Mouse (Mus musculus): ENCODE results near the gene Mgmt. TPM values are rescaled to one million over a fixed set of nuclear protein-coding genes. Genes with fewer than 3 reads are reported as not detected.

The Mgmt gene
- total RNA-seq (2015; ENCODE audit: low replicate concordance) = not detected in 2 replicates
- total RNA-seq (2017; ENCODE audit: low replicate concordance) = 0.28 and 0.43 TPM in 2 replicates

DNA sequence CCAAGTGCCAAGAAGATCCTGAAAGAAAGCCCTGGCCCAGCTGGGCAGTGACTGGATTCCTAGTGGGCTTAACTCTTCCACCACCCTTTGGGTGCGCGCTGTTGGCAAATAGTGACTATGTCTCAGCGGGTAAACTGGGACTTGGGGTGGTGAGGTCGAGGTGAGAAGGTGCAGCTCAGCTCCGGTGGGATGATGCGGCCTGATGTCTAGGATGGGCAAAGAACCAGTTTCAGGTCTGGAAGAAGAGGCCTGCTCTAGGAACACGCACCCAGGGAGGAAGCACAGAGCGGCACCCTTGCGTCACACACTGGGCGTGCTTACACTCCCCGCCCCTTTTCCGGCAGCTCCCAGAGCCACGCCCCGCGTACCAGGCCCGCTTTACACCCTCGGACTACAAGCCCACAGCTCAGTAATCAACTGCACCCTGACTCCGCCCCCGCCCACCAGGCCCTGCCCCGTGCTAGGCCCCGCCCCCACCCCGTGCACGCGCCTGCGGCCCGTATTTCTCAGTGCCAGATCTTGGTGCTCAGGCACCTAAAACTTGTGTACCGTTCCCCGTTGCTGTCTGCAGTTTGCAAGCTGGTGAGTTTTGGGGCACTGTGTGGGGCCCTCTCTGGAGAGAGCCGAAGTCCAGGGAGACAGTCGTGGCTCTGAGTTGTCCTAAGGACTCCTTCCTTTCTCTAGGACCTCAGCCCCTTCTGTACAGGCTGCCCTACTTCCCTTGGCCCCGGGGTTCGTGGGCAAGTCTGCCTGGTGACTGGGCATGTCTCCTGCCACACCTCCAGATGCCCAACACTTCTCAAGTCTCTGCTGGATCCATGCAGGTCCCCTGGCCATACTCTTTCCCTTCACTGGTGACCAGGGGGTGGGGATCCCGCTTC is at the start of gene Mgmt:
Mgmt (plus strand) TSS at position 509 of the 881 bp plus-strand sequence.
- ATAC-seq (replicated peaks; ENCODE audit: low FRiP score, poor library complexity, severe bottlenecking) = peak; percentile 97

- ATAC-seq (replicated peaks; ENCODE audit: low FRiP score, poor library complexity, severe bottlenecking) = no peak
Measured at GRCm38 (mm10) chr7:136844835-136845234, 49.6 kb upstream of the Mgmt start.

- no peak for ATAC-seq (replicated peaks; ENCODE audit: low FRiP score, poor library complexity, severe bottlenecking)
Measured at GRCm38 (mm10) chr7:136845321-136845720, 49.1 kb upstream of the Mgmt start.

DNA sequence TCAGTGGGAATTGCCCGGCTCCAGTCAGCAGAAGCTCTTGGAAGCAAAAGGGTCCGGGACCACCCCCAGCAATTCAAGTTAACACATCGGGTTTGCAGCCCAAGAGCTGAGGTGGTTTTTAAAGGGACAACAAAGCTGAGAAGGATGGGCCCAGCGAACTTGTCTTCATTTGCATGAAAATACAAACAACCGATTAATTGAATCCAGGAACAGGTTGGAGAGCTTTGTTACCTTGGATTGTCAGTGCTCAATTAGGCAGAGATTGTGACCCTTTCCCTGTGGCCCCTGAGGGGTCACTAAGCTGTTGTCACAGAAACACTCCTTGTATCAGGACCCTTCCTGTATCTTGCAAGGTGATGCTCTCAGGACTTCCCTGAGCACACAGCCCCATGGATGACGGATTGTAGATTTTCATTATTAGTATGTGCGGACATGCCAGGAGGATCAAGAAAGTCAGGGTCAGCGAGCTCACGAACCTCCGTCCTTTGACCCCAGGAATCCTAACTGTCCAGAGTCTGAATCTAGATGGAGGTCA is 48.3 kb upstream of the Mgmt start:
- no peak for ATAC-seq (replicated peaks; ENCODE audit: low FRiP score, poor library complexity, severe bottlenecking)

GRCm38 (mm10) chr7:136847601-136848000 is 46.8 kb upstream of the Mgmt start:
- no peak for ATAC-seq (replicated peaks; ENCODE audit: low FRiP score, poor library complexity, severe bottlenecking)

- ATAC-seq (replicated peaks; ENCODE audit: low FRiP score, poor library complexity, severe bottlenecking) = no peak
Measured at GRCm38 (mm10) chr7:136848761-136849160, 45.7 kb upstream of the Mgmt start.

DNA sequence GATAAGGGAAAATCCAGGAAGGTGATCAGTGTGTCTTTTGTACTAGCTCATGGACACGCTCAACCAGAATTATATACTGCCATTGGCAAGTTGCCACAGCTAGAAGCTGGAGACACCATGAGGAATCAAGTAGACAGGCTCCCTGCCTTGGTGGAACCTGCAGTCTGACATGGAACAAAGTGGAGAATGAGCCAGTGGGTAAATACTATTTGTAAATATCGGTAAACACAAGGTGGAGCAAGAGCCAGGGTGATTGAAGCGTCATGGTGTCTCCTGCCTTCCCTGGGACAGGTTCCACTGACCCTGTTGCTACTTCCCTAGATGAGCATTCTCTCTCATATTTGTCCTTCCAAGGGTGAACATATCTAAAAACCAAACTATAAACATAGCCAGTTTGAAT is 44.6 kb upstream of the Mgmt start:
- no peak for ATAC-seq (replicated peaks; ENCODE audit: low FRiP score, poor library complexity, severe bottlenecking)

GRCm38 (mm10) chr7:136850339-136850738 is 44.1 kb upstream of the Mgmt start:
- no peak for ATAC-seq (replicated peaks; ENCODE audit: low FRiP score, poor library complexity, severe bottlenecking)

GRCm38 (mm10) chr7:136851946-136852345 is 42.5 kb upstream of the Mgmt start:
- ATAC-seq (replicated peaks; ENCODE audit: low FRiP score, poor library complexity, severe bottlenecking) = no peak

- ATAC-seq (replicated peaks; ENCODE audit: low FRiP score, poor library complexity, severe bottlenecking) = no peak
Measured at GRCm38 (mm10) chr7:136852721-136853120, 41.7 kb upstream of the Mgmt start.

DNA sequence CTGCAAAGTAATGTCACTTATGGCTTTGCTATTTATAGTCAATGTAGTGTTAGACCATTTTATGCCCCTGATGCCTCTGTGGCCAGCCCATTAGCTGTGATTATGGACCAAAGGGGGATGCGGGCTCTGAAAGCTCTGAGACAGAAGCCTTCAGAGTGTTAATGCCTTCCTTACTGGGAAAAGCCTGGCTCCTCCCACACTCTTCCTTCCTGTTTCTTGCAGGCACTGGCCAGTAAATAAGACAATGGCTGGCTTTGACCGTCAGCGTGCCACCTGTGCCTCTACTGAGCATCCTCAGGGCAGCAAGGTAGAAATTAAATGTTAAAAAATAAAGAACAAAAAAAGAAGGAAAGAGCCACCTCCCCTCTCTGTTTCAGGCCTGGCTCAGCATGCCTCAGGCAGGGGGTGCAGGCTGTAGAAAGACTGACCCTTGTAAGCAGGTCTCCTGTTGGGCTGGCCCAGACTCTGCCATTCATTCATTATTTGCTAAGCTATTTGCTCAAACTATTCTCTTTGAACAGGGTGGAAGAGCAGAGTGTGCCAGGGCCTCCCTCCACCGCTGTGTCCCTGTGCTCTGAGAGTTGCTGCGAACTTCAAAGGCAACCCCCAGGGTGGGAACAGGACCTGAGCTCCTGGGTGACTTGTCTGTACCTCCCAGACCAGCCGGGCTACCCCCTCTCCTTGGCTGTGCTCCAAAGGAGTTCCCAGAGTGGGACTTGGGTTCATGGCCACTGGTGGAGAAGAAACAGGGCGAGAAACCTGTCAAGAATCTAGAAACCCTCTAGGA is 29.5 kb upstream of the Mgmt start:
- no peak for ATAC-seq (replicated peaks; ENCODE audit: low FRiP score, poor library complexity, severe bottlenecking)

DNA sequence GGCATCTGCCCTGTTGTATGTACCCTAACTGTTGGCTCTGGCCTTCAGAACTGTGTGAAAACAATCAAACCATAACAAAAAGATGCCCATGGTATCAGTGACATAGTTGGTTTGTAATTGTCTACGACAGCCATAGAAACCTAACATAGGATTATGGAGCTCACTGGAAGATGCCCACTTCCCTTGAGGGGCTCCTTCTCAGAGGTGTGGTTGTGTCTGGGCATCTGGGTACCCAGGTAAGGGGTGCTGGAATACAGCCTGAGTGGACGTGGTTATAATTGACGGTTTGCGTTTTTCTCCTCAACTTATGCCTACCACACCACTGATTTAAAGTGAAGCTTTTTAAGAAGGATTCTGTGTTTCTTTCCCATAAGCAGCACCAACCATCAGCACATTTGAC is 28.5 kb upstream of the Mgmt start:
- ATAC-seq (replicated peaks; ENCODE audit: low FRiP score, poor library complexity, severe bottlenecking) = no peak

DNA sequence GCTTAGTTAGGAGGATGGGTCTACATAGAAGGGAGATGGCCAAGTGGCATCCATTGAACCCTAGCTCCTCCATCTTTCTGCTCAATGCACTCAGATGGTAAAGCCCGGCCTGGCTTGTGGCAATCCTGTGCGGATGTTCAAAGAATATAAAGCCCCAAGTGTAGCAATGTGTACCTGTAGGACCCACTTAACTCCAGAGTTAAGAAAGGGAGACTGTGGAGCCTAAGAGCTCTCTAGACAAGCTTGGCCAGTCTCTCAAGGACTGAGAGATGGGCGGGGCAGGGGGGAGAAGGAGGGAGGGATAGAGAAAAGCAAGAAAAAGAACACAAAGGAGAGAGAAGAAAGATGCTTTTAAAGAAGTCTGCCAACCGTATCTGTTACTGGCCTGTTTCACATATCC is 27.9 kb upstream of the Mgmt start:
- no peak for ATAC-seq (replicated peaks; ENCODE audit: low FRiP score, poor library complexity, severe bottlenecking)

GRCm38 (mm10) chr7:136871535-136871934 is 22.9 kb upstream of the Mgmt start:
- no peak for ATAC-seq (replicated peaks; ENCODE audit: low FRiP score, poor library complexity, severe bottlenecking)

GRCm38 (mm10) chr7:136872059-136872458 is 22.4 kb upstream of the Mgmt start:
- ATAC-seq (replicated peaks; ENCODE audit: low FRiP score, poor library complexity, severe bottlenecking) = no peak

GRCm38 (mm10) chr7:136874396-136874795 is 20.0 kb upstream of the Mgmt start:
- no peak for ATAC-seq (replicated peaks; ENCODE audit: low FRiP score, poor library complexity, severe bottlenecking)

- ATAC-seq (replicated peaks; ENCODE audit: low FRiP score, poor library complexity, severe bottlenecking) = no peak
Measured at GRCm38 (mm10) chr7:136880386-136880785, 14.0 kb upstream of the Mgmt start.

DNA sequence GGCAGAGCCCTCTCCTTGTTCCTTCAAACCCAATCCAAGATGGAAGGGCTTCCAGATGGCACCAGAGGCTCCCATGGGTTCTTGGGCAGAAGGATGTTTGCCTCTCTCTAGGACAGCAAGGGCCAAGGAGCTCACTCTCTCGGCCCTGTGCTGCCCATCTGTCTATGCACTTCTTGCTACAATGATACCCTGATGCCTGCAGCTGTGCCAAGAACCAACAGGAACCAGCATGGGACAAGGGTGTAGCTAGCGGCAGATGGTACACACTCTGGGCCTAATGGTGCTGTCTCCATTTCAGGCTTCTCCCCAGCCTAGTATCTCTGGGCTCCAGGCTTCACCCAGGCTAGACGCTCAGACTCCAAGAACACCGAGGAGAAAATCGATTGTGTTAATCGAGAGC is 6.3 kb upstream of the Mgmt start:
- ATAC-seq (replicated peaks; ENCODE audit: low FRiP score, poor library complexity, severe bottlenecking) = no peak

- no peak for ATAC-seq (replicated peaks; ENCODE audit: low FRiP score, poor library complexity, severe bottlenecking)
Measured at GRCm38 (mm10) chr7:136895356-136895755, 942 bp downstream of the Mgmt start.

GRCm38 (mm10) chr7:136895851-136896250 is 1.4 kb downstream of the Mgmt start:
- no peak for ATAC-seq (replicated peaks; ENCODE audit: low FRiP score, poor library complexity, severe bottlenecking)

DNA sequence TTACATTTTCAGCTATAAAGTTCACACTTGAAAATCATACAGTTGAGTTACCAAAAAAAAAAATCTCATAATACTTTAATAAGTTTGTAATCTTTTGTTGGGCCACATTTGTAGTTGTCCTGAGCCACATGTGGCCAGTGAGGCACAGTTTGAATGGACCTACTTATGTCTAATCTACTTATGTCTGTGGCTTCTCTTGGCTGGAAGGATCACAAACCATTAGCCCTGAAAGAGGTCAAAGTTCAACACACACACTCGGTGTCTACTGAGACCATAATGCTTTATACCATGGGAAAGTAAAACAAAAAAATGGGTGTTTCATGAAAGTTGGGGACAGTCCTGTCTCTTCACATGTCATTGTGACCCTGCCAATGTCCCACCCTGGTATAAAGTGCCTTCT is 3.1 kb downstream of the Mgmt start:
- no peak for ATAC-seq (replicated peaks; ENCODE audit: low FRiP score, poor library complexity, severe bottlenecking)
